Mouse (Mus musculus): ENCODE data around the gene Arsb. TPM values are rescaled to one million over a fixed set of nuclear protein-coding genes. Genes with fewer than 3 reads are reported as not detected.

Gene Arsb
- polyA plus RNA-seq, 1 experiment from 2014 or later = 7.8 TPM

GRCm38 (mm10) chr13:93930561-93931340 is 159.3 kb downstream of the Arsb start:
- ATAC-seq (replicated peaks; ENCODE audit: insufficient number of reproducible peaks, low FRiP score, low TSS enrichment, low read depth) (no peak), DNase-seq (ENCODE audit: low spot score) (no peak)
- Histone ChIP-seq H3K36me3 (replicated peaks; ENCODE audit: control insufficient read depth, insufficient read depth, low read depth, low read length) (no peaks in the 10 kb centered on the region), H3K9ac (replicated peaks; ENCODE audit: low read length) (no peak overlapping the region), H3K27me3 (ENCODE audit: control insufficient read depth, insufficient read depth, low read length) (no peaks in the 10 kb centered on the region), H3K9me3 (replicated peaks; ENCODE audit: control insufficient read depth, low read length) (no peaks in the 10 kb centered on the region), H3K4me3 (ENCODE audit: low read depth, low read length) (no peak overlapping the region), H3K4me2 (ENCODE audit: low read depth, low read length) (no peak overlapping the region), H3K4me1 (ENCODE audit: control insufficient read depth, insufficient read depth, low read length) (no peaks in the 10 kb centered on the region), H3K27ac (replicated peaks; ENCODE audit: low read depth, low read length) (no peak overlapping the region)
- 57% methylated on average over 7 of the region's 7 CpGs for WGBS

- Histone ChIP-seq H3K27me3 (ENCODE audit: control insufficient read depth, insufficient read depth, low read length) (no peaks in the 10 kb centered on the region), H3K27ac (replicated peaks; ENCODE audit: low read depth, low read length) (no peak overlapping the region), H3K9ac (replicated peaks; ENCODE audit: low read length) (no peak overlapping the region), H3K4me1 (ENCODE audit: control insufficient read depth, insufficient read depth, low read length) (no peaks in the 10 kb centered on the region; the same call in 1 of the 2 replicates), H3K36me3 (replicated peaks; ENCODE audit: control insufficient read depth, insufficient read depth, low read depth, low read length) (no peaks in the 10 kb centered on the region), H3K9me3 (replicated peaks; ENCODE audit: control insufficient read depth, low read length) (no peaks in the 10 kb centered on the region), H3K4me2 (ENCODE audit: low read depth, low read length) (no peak overlapping the region), H3K4me3 (ENCODE audit: low read depth, low read length) (no peak overlapping the region)
- WGBS = 89% methylated on average over 6 of the region's 6 CpGs
- no peak for ATAC-seq (replicated peaks; ENCODE audit: insufficient number of reproducible peaks, low FRiP score, low TSS enrichment, low read depth)
- no peak for DNase-seq (ENCODE audit: low spot score)
Observed at GRCm38 (mm10) chr13:93936455-93936854, 165.0 kb downstream of the Arsb start.

GRCm38 (mm10) chr13:93938118-93938517 is 166.7 kb downstream of the Arsb start:
- no peaks in the 10 kb centered on the region for H3K36me3 ChIP-seq (replicated peaks; ENCODE audit: control insufficient read depth, insufficient read depth, low read depth, low read length)
- ATAC-seq (replicated peaks; ENCODE audit: insufficient number of reproducible peaks, low FRiP score, low TSS enrichment, low read depth) (no peak), DNase-seq (ENCODE audit: low spot score) (no peak)
- H3K4me1 ChIP-seq (ENCODE audit: control insufficient read depth, insufficient read depth, low read length) = no peaks in the 10 kb centered on the region; the same call in 1 of the 2 replicates
- H3K27me3 ChIP-seq (ENCODE audit: control insufficient read depth, insufficient read depth, low read length) = no peaks in the 10 kb centered on the region
- H3K4me3 ChIP-seq (ENCODE audit: low read depth, low read length) = no peak overlapping the region
- no peak overlapping the region for H3K9ac ChIP-seq (replicated peaks; ENCODE audit: low read length)
- no peak overlapping the region for H3K27ac ChIP-seq (replicated peaks; ENCODE audit: low read depth, low read length)
- no peaks in the 10 kb centered on the region for H3K9me3 ChIP-seq (replicated peaks; ENCODE audit: control insufficient read depth, low read length)
- 37% methylated on average over 2 of the region's 2 CpGs for WGBS
- no peak overlapping the region for H3K4me2 ChIP-seq (ENCODE audit: low read depth, low read length)

- DNase-seq (ENCODE audit: low spot score) (no peak), ATAC-seq (replicated peaks; ENCODE audit: insufficient number of reproducible peaks, low FRiP score, low TSS enrichment, low read depth) (no peak)
- H3K4me1 ChIP-seq (ENCODE audit: control insufficient read depth, insufficient read depth, low read length) = no peaks in the 10 kb centered on the region; the same call in 1 of the 2 replicates
- no peak overlapping the region for H3K4me2 ChIP-seq (ENCODE audit: low read depth, low read length)
- H3K9me3 ChIP-seq (replicated peaks; ENCODE audit: control insufficient read depth, low read length) = no peaks in the 10 kb centered on the region
- no peak overlapping the region for H3K27ac ChIP-seq (replicated peaks; ENCODE audit: low read depth, low read length)
- H3K9ac ChIP-seq (replicated peaks; ENCODE audit: low read length) = no peak overlapping the region
- no peak overlapping the region for H3K4me3 ChIP-seq (ENCODE audit: low read depth, low read length)
- 76% methylated on average over 6 of the region's 6 CpGs for WGBS
- H3K27me3 ChIP-seq (ENCODE audit: control insufficient read depth, insufficient read depth, low read length) = no peaks in the 10 kb centered on the region
- H3K36me3 ChIP-seq (replicated peaks; ENCODE audit: control insufficient read depth, insufficient read depth, low read depth, low read length) = no peaks in the 10 kb centered on the region
Observed at GRCm38 (mm10) chr13:93939363-93940127, 168.1 kb downstream of the Arsb start.

GRCm38 (mm10) chr13:93940742-93941531 is 169.5 kb downstream of the Arsb start:
- Histone ChIP-seq H3K36me3 (replicated peaks; ENCODE audit: control insufficient read depth, insufficient read depth, low read depth, low read length) (no peaks in the 10 kb centered on the region), H3K9ac (replicated peaks; ENCODE audit: low read length) (no peak overlapping the region), H3K4me1 (ENCODE audit: control insufficient read depth, insufficient read depth, low read length) (no peaks in the 10 kb centered on the region; the same call in 1 of the 2 replicates), H3K27ac (replicated peaks; ENCODE audit: low read depth, low read length) (no peak overlapping the region), H3K4me3 (ENCODE audit: low read depth, low read length) (no peak overlapping the region), H3K4me2 (ENCODE audit: low read depth, low read length) (no peak overlapping the region), H3K9me3 (replicated peaks; ENCODE audit: control insufficient read depth, low read length) (no peaks in the 10 kb centered on the region), H3K27me3 (ENCODE audit: control insufficient read depth, insufficient read depth, low read length) (no peaks in the 10 kb centered on the region)
- 72% methylated on average over 7 of the region's 7 CpGs for WGBS
- DNase-seq (ENCODE audit: low spot score) (no peak), ATAC-seq (replicated peaks; ENCODE audit: insufficient number of reproducible peaks, low FRiP score, low TSS enrichment, low read depth) (no peak)

GRCm38 (mm10) chr13:93950996-93951395 is 179.6 kb downstream of the Arsb start:
- ATAC-seq (replicated peaks; ENCODE audit: insufficient number of reproducible peaks, low FRiP score, low TSS enrichment, low read depth) (no peak), DNase-seq (ENCODE audit: low spot score) (no peak)
- Histone ChIP-seq H3K4me1 (ENCODE audit: control insufficient read depth, insufficient read depth, low read length) (no peaks in the 10 kb centered on the region; the same call in 1 of the 2 replicates), H3K36me3 (replicated peaks; ENCODE audit: control insufficient read depth, insufficient read depth, low read depth, low read length) (no peaks in the 10 kb centered on the region), H3K4me2 (ENCODE audit: low read depth, low read length) (no peak overlapping the region), H3K27ac (replicated peaks; ENCODE audit: low read depth, low read length) (no peak overlapping the region), H3K9me3 (replicated peaks; ENCODE audit: control insufficient read depth, low read length) (no peaks in the 10 kb centered on the region; the same call in 1 of the 2 replicates), H3K9ac (replicated peaks; ENCODE audit: low read length) (no peak overlapping the region), H3K27me3 (ENCODE audit: control insufficient read depth, insufficient read depth, low read length) (no peaks in the 10 kb centered on the region), H3K4me3 (ENCODE audit: low read depth, low read length) (no peak overlapping the region)
- WGBS = 27% methylated on average over 9 of the region's 9 CpGs

GRCm38 (mm10) chr13:93951555-93951954 is 180.1 kb downstream of the Arsb start:
- ATAC-seq (replicated peaks; ENCODE audit: insufficient number of reproducible peaks, low FRiP score, low TSS enrichment, low read depth) = no peak

More at GRCm38 (mm10) chr13:93951555-93951954, 180.1 kb downstream of the Arsb start:
- H3K4me2 ChIP-seq (ENCODE audit: low read depth, low read length) = no peak overlapping the region
- no peaks in the 10 kb centered on the region; the same call in 1 of the 2 replicates for H3K4me1 ChIP-seq (ENCODE audit: control insufficient read depth, insufficient read depth, low read length)
- no peaks in the 10 kb centered on the region for H3K36me3 ChIP-seq (replicated peaks; ENCODE audit: control insufficient read depth, insufficient read depth, low read depth, low read length)
- DNase-seq (ENCODE audit: low spot score) = no peak
- H3K27me3 ChIP-seq (ENCODE audit: control insufficient read depth, insufficient read depth, low read length) = no peaks in the 10 kb centered on the region
- H3K9ac ChIP-seq (replicated peaks; ENCODE audit: low read length) = no peak overlapping the region
- H3K9me3 ChIP-seq (replicated peaks; ENCODE audit: control insufficient read depth, low read length) = no peaks in the 10 kb centered on the region; the same call in 1 of the 2 replicates
- WGBS = 59% methylated on average over 6 of the region's 6 CpGs
- no peak overlapping the region for H3K27ac ChIP-seq (replicated peaks; ENCODE audit: low read depth, low read length)
- no peak overlapping the region for H3K4me3 ChIP-seq (ENCODE audit: low read depth, low read length)
